ENCODE assay signal across 10 mouse cellular contexts in the genomic region with DNA sequence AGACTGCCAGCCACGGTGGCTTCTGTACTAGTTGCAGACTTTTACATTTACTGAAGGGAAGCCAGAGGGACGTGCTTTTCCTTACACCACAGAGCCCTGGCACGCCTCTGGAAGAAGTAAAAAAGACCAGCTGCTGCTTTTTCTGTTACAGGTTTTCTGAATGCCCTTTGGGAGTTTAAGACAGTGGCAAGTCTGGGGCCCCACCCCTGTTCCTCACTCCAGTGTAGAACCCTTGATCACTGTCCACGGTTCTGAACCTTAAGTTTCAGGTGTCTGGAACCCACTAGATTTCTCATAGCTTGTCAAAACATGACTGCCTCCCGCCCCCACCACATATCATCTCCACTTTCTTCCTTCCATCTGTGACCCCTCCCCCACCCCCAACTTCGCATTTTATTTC. TPM values are rescaled to one million over a fixed set of nuclear protein-coding genes. Genes with fewer than 3 reads are reported as not detected.
DNase-seq lines count a peak whose midpoint lies in the region; ATAC-seq and TF ChIP-seq lines count a peak whose summit lies in the region.
"Had no signal": no experiment of that assay in that cellular context is flagged by ENCODE, and none has a peak within 500 bp of the region (broad histone marks: within the 10 kb centered on the region; RNA-seq: fewer than 3 reads in every experiment).

No protein-coding gene starts in this region.

- WGBS in intestine, embryonic 15.5 days = 16% methylated on average over 6 of the region's 6 CpGs
- 25% methylated on average over 6 of the region's 6 CpGs for WGBS in intestine, postnatal 0 days
- 10% methylated on average over 6 of the region's 6 CpGs for WGBS in embryonic facial prominence, embryonic 14.5 days

- H3K9ac ChIP-seq in intestine, embryonic 15.5 days = no peak overlapping the region
- H3K9ac ChIP-seq in intestine, postnatal 0 days (ENCODE audit: low read depth, low read length) = no peak overlapping the region
- no peak overlapping the region for H3K9ac ChIP-seq in embryonic facial prominence, embryonic 14.5 days (ENCODE audit: low read depth, low read length)

- peaks cover 32% of the 10 kb centered on the region for H3K27me3 ChIP-seq in intestine, embryonic 15.5 days (replicated peaks)
- H3K27me3 ChIP-seq in intestine, postnatal 0 days (replicated peaks; ENCODE audit: control insufficient read depth, insufficient read depth, low read length) = peaks cover 37% of the 10 kb centered on the region
- peaks cover 41% of the 10 kb centered on the region for H3K27me3 ChIP-seq in embryonic facial prominence, embryonic 14.5 days (replicated peaks; ENCODE audit: control insufficient read depth, insufficient read depth, low read length)

- H3K4me2 ChIP-seq in intestine, embryonic 15.5 days (replicated peaks) = no peak overlapping the region; the same call in 1 of the 2 replicates
- H3K4me2 ChIP-seq in intestine, postnatal 0 days (replicated peaks; ENCODE audit: low read depth) = no peak overlapping the region
- H3K4me2 ChIP-seq in embryonic facial prominence, embryonic 14.5 days (ENCODE audit: low read depth, low read length) = peak overlapping the region; percentile 93

- H3K4me1 ChIP-seq in intestine, embryonic 15.5 days (replicated peaks) = peaks cover 13% of the 10 kb centered on the region
- H3K4me1 ChIP-seq in intestine, postnatal 0 days (replicated peaks; ENCODE audit: control insufficient read depth, insufficient read depth, low read length) = no peaks in the 10 kb centered on the region
- peaks cover 3% of the 10 kb centered on the region; the same call in 1 of the 2 replicates for H3K4me1 ChIP-seq in embryonic facial prominence, embryonic 14.5 days (ENCODE audit: control insufficient read depth, insufficient read depth, low read length)

- no peak for TF ChIP-seq CTCF in intestine, postnatal 0 days (IDR thresholded peaks at IDR 0.05; ENCODE audit: low read depth)

- no peak overlapping the region for H3K27ac ChIP-seq in intestine, embryonic 15.5 days
- H3K27ac ChIP-seq in intestine, postnatal 0 days (ENCODE audit: low read depth, low read length) = no peak overlapping the region
- H3K27ac ChIP-seq in embryonic facial prominence, embryonic 14.5 days (replicated peaks; ENCODE audit: low read depth, low read length) = no peak overlapping the region

- H3K4me3 ChIP-seq in intestine, embryonic 15.5 days (replicated peaks) = peak overlapping the region; percentile 48; the same call in 1 of the 2 replicates
- H3K4me3 ChIP-seq in intestine, postnatal 0 days (ENCODE audit: low read depth, low read length) = no peak overlapping the region
- H3K4me3 ChIP-seq in embryonic facial prominence, embryonic 14.5 days (ENCODE audit: low read depth, low read length) = peak overlapping the region; percentile 54

- DNase-seq in R1 (ENCODE audit: low read depth, low spot score) = peak; percentile 59
- peak; percentile 78 for DNase-seq in embryonic facial prominence, embryonic 14.5 days (ENCODE audit: low spot score)
- peak; percentile 36 for DNase-seq in mesoderm, embryonic 11.5 days (ENCODE audit: low read depth, low spot score)
- DNase-seq in adrenal gland, postnatal 36 days = no peak
- no peak for DNase-seq in gastrocnemius, adult 8-10 months (ENCODE audit: low spot score in 2 of 2)
- DNase-seq in layer of hippocampus, adult 11-12 months (ENCODE audit: low spot score) = no peak
- DNase-seq: lung, postnatal 14 days had no signal

- H3K36me3 ChIP-seq in intestine, embryonic 15.5 days = no peaks in the 10 kb centered on the region
- H3K36me3 ChIP-seq in intestine, postnatal 0 days (ENCODE audit: control insufficient read depth, insufficient read depth) = no peaks in the 10 kb centered on the region
- no peaks in the 10 kb centered on the region for H3K36me3 ChIP-seq in embryonic facial prominence, embryonic 14.5 days (ENCODE audit: control insufficient read depth, insufficient read depth, low read length)

- no peaks in the 10 kb centered on the region for H3K9me3 ChIP-seq in intestine, embryonic 15.5 days
- H3K9me3 ChIP-seq in intestine, postnatal 0 days (ENCODE audit: control insufficient read depth) = no peaks in the 10 kb centered on the region
- H3K9me3 ChIP-seq in embryonic facial prominence, embryonic 14.5 days (ENCODE audit: control insufficient read depth, low read length) = no peaks in the 10 kb centered on the region

- ATAC-seq in intestine, embryonic 15.5 days = no peak
- no peak for ATAC-seq in intestine, postnatal 0 days
- ATAC-seq in embryonic facial prominence, embryonic 14.5 days (ENCODE audit: low read depth) = peak; percentile 45; the same call in 1 of the 2 replicates

RNA-seq across cellular contexts. Expression of a gene that starts 1.8 kb away (rescaled TPM):
- polyA plus RNA-seq in intestine, embryonic 15.5 days (2015; fragmentation: Nextera tagmentation; extraction: Ambion mirVana) = 0.68 and 1.0 TPM in 2 replicates
- 0.26 TPM in 2 replicates for polyA plus RNA-seq in intestine, postnatal 0 days (2015; fragmentation: Nextera tagmentation; extraction: Ambion mirVana)
- polyA plus RNA-seq in embryonic facial prominence, embryonic 14.5 days (2014; fragmentation: Nextera tagmentation; extraction: Ambion mirVana) = 3.5 and 3.6 TPM in 2 replicates
- under 1 TPM; 0.13 to 0.20 TPM for total RNA-seq in adrenal gland, postnatal 36 days (2021)
- not detected for total RNA-seq in gastrocnemius, adult 8-10 months (2022)
- total RNA-seq: hematopoietic stem cell, adult 5-6 weeks had no signal

Comparison
In these comparisons a context has a peak if more than half of its experiments do, and no peak if none do; other contexts are left out.
1. DNase-seq: peak in R1 (single experiment), embryonic facial prominence, embryonic 14.5 days (single experiment) and mesoderm, embryonic 11.5 days (single experiment); none in adrenal gland, postnatal 36 days (0 of 2), gastrocnemius, adult 8-10 months (0 of 2) and layer of hippocampus, adult 11-12 months (single experiment).